Mouse (Mus musculus) cortical plate, adult 2 months (tissue): ENCODE results near the gene Atp2a1.

Experiments used
- CTCF ChIP-seq: fragments of 200-500 bp; IDR thresholded peaks from 2 replicates; pipeline ENCODE4 v1.5.1; 2011; ENCODE audit warnings: mild to moderate bottlenecking, control low read depth, low read length; ENCODE audit not compliant: insufficient read depth; ENCODE audit errors: extremely low read depth
- POLR2A ChIP-seq: fragments of 200-500 bp; IDR thresholded peaks from 2 replicates; pipeline ENCODE4 v1.6.1; 2011; ENCODE audit warnings: mild to moderate bottlenecking, low read length, control low read depth; ENCODE audit not compliant: insufficient read depth; ENCODE audit errors: extremely low read depth

GRCm38 (mm10) chr7:126470077-126470476 is 7.2 kb upstream of the Atp2a1 start:
- TF ChIP-seq POLR2A (no peak), CTCF (no peak)
